Mouse (Mus musculus): ENCODE measurements around the gene Slc1a4.
A peak's percentile ranks its signal among the peaks of the same experiment; 100 is the strongest.

Gene Slc1a4

GRCm38 (mm10) chr11:20325073-20325694, 7.3 kb downstream of the Slc1a4 start:
- peak; percentile 87 for DNase-seq (ENCODE audit: low read depth, low spot score)

DNA sequence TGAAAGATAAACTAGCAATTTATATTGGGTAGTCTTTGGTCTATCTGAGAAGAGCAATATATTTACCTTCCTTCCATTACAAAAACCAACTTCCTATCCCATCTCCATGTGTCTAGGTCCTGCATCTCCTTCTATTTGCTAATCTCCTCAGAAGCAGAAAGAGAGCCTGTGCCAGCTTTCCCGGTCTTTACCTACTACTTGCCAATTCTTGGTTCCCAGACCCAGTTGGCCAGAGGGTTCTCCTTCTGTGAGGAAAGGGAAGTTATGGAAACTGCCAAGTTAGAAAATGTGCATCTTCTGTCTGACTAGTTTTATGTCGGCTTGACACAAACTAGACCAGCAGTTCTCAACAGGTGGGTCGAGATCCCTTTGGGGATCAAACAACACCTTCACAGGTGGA, 8.5 kb downstream of the Slc1a4 start:
- no peak for DNase-seq (ENCODE audit: low read depth, low spot score)

DNA sequence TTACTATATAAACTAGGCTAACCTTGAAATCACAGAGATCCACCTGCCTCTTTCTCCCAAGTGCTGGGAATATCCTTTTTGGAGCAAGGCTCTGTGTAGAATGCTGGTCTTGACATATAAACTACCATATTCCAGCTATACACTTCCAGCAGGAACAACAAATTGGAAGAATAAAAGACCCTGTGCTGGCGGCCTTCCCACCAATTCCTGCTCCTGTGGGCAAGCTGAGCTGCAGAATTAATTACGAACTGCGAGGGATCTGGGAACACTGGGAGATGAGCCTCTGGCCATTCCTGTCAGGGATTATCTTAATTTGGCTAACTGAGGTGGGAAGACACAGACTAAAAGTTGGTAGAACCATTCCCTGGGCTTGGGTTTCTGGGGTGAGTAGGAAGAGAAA, 10.1 kb downstream of the Slc1a4 start:
- DNase-seq (ENCODE audit: low read depth, low spot score) = no peak

- no peak for DNase-seq (ENCODE audit: low read depth, low spot score)
Measured at GRCm38 (mm10) chr11:20320661-20321060, 11.9 kb downstream of the Slc1a4 start.

- DNase-seq (ENCODE audit: low read depth, low spot score) = no peak
Measured at GRCm38 (mm10) chr11:20318659-20319454, 13.7 kb downstream of the Slc1a4 start.

- no peak for DNase-seq (ENCODE audit: low read depth, low spot score)
Measured at GRCm38 (mm10) chr11:20313576-20313975, 18.9 kb downstream of the Slc1a4 start.

- peak; percentile 73 for DNase-seq (ENCODE audit: low read depth, low spot score)
Measured at GRCm38 (mm10) chr11:20309044-20309443, 23.5 kb downstream of the Slc1a4 start.

DNA sequence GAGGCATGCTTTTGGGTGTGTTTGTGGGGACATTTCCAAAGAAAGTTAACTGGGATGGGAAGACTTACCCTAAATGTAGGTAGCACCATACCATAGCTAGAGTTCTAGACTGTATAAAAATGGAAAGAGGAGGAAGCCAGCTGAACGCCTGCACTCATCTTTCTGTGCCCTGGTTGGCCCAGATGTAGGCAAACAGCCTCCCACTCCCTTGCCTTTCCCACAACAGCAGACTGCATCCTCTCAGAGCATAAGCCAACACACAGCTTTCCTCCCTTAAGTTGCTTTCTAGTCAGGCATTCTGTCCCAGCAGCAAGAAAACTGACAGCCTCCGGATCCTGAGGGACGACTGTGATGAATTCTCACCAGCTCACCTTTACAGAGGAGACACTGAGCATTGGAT, 25.1 kb downstream of the Slc1a4 start:
- DNase-seq (ENCODE audit: low read depth, low spot score) = no peak

GRCm38 (mm10) chr11:20305641-20306040, 26.9 kb downstream of the Slc1a4 start:
- DNase-seq (ENCODE audit: low read depth, low spot score) = no peak

GRCm38 (mm10) chr11:20304341-20304740, 28.2 kb downstream of the Slc1a4 start:
- DNase-seq (ENCODE audit: low read depth, low spot score) = no peak

- DNase-seq (ENCODE audit: low read depth, low spot score) = no peak
Measured at GRCm38 (mm10) chr11:20301332-20301731, 31.2 kb downstream of the Slc1a4 start.

DNA sequence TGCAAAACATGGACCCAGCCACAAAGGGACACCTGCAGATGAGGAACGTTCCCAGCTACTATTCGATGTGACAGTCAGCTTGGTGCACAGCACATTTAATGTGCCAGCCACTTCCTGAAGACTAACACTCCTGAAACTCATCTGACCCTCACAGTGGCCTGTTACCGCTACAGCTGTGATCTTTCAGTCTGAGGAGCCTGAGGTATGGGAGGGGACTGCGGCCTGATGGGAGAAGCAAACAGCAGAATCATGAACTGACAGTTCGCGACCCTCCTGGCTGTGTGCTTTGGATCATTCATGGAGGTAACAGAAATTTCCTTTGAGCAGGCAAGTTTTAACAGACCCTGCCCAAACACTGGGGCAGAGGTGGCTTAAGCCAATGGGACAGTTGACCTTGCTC, 31.7 kb downstream of the Slc1a4 start:
- no peak for DNase-seq (ENCODE audit: low read depth, low spot score)

GRCm38 (mm10) chr11:20299900-20300299, 32.6 kb downstream of the Slc1a4 start:
- no peak for DNase-seq (ENCODE audit: low read depth, low spot score)

DNA sequence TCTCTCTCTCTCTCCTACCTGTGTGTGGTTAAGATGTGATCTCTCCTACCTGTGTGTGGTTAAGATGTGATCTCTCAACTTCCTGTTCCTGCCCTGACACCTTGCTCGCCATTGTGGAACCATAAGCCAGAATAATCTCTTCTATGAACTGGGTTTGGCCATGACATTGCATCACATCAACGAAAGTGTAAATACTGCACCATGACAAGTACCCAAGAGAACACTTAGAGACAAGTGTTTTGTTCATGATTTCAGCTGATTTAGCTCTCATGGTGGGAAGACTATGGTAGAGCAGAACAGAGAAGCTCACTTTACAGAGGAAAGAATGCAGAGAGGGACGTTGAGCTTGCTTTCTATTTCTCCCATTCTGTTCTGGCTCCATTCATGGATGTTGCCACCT, 48.0 kb downstream of the Slc1a4 start:
- no peak for DNase-seq (ENCODE audit: low read depth, low spot score)

DNA sequence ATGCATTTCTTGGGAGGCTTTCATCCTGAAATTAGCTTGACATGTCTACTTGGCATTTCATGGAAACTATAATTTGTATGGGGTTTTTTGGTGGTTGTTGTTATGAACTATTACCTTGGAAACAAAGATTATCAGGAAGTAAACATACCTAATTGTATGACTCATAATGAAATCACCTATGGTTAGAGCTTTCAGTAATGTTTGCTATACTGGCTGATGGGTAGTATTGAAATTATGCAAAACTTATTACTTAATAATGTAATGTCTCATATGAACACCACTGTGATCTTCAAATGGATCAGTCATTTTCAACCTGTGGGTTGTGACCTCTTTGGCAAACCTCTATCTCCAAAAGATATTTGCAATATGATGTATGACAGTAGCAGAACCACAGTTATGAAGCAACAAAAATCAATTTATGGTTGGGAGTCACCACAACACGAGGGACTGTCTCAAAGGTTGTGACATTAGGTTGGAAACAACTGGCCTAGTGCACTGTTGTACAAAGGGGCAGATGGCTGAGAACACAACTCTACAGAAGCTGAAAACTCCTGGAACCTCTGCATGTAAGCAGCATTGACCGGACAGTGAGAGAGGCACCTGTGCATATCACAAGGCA, 49.8 kb downstream of the Slc1a4 start:
- DNase-seq (ENCODE audit: low read depth, low spot score) = peak; percentile 24

- DNase-seq (ENCODE audit: low read depth, low spot score) = peak; percentile 52
Measured at GRCm38 (mm10) chr11:20280982-20281381, 51.5 kb downstream of the Slc1a4 start.

DNA sequence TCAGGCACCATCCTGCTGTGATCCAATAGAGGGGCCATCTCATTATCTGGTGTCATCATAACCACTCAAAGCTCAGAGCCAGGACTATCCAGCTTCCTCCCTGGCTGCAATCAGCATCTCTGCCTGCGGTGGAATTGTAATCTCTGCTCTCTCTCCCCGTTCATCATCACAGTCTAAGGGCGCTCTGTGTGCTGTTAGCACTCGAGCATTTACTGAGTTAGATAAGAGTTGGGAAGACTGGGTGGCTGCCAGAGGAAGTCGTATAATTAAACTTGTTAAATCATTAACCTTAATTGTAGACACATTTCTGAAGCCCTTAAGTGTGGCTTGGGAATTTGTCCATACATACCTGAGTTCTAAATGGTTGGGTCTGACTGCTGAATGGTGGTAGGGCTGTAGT, 53.8 kb downstream of the Slc1a4 start:
- DNase-seq (ENCODE audit: low read depth, low spot score) = no peak

GRCm38 (mm10) chr11:20277106-20277505, 55.4 kb downstream of the Slc1a4 start:
- DNase-seq (ENCODE audit: low read depth, low spot score) = peak; percentile 61

- no peak for DNase-seq (ENCODE audit: low read depth, low spot score)
Measured at GRCm38 (mm10) chr11:20275974-20276373, 56.5 kb downstream of the Slc1a4 start.

DNA sequence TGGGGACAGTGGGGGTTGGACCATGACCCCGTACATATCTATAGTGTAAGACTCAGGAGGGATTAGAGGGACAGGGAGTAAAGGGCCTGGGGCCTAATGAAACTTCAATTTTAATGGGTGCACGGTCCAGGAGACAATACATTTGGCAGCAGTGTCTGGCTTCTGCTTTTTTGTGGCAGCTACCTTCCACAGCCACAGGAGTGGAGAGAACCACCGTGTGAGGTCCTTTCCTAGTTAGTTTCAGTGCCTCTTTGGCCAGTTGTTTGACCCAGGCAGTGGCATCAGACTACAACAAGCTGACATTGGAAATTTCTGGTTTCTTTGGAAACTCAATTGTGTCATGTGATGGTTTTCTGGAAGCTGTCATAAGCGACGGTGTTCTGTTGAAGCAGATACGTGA, 62.6 kb downstream of the Slc1a4 start:
- DNase-seq (ENCODE audit: low read depth, low spot score) = no peak

DNA sequence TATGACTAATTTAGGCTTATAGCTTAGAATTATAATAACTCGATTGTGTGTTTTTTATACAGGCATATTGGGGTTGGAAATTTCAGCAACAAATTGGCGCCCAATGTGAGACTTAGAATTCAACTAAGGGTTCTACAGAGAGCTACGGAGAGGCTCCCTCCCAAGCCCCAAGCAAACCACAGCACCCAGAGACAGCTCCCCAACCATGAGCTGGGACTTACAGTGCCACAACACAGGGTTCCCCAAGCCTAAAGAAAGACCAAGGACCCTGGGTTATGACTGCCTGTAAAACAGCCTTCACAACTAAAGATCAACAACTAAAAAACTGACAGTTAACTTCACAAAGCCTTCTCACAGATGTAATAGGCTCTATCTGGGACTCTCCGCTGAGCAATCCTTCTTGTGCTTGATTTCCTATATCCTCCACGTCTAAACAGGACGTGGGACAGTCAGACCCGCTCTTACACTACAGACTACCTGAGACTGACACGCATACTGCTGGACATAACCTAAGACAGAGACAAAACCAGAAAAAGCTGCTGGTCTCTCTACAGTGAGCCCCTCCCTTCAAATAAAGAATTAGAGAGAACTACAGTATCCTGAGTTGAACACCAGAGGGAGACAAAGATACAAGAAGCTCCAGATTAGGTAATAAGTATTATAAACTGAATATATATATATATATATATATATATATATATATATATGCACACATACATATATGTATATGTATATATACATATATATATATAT, 69.7 kb downstream of the Slc1a4 start:
- peak; percentile 67 for DNase-seq (ENCODE audit: low read depth, low spot score)

DNA sequence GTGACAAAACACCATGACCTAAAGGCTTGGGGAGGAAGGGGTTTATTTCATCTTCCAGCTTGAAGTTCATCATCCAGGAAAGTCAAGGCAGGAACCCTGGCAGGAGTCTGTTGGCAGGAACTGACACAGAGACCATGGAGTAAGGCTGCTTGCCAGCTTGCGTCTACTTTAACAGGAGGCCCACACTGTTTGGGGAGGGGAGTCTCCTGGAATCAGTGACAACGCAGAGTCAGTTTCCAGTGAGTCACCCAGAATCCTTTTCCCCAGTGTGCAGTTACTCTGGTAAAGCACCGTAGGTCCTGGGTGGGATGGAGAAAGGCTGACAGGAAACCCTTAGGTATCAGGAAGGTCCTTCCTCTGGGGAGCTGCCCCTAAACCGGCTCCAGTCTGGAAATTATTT, 77.7 kb downstream of the Slc1a4 start:
- DNase-seq (ENCODE audit: low read depth, low spot score) = no peak

Measured in 3T3-L1 (cell line).